Mouse (Mus musculus) left cerebral cortex, postnatal 4 days (tissue): ENCODE results near the gene Rasl12. TPM values are rescaled to one million over a fixed set of nuclear protein-coding genes. Genes with fewer than 3 reads are reported as not detected.

Experiments
- DNase-seq: peaks from one replicate; pipeline ENCODE4 v3.0.0-alpha.2; 2022
- intact Hi-C: fragments of 180-260 bp; cut with DNase I; formaldehyde crosslinking; loops from one replicate; pipeline ENCODE4 v1.15.1; 2025
- total RNA-seq, 2 experiments: library from RNA; stranded (reverse); gene quantifications; 2 replicates each; pipeline ENCODE4 v1.2.3; 2021

The Rasl12 gene
- total RNA-seq, 2 experiments from 2014 or later = 4.3 to 4.4 TPM

GRCm38 (mm10) chr9:65434140-65434539 is 35.8 kb downstream of the Rasl12 start:
- DNase-seq = peak; percentile 60
- intact Hi-C loops = loop anchor here (10.0 kb wide), 1 partner anchor 59 kb away; no protein-coding TSS in a partner anchor

DNA sequence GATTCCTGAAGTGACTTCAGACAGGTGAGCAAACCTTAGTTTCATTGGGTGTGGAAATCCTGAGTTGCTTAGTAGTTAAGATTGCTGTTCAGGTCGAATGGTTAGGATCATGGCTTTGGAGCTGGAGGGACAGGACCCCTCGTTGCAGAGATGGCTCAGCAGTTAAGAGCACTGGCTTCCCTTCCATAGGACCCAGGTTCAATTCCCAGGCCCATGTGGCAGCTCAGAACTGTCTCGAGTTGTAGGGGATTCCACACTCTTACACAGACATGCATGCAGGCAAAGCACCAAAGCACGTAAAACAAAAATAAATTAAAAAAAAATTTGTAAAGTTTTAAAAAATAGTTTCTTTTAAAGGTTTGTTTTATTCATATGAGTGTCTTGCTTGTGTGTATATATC is 36.9 kb downstream of the Rasl12 start:
- intact Hi-C loops = loop anchor here (10.0 kb wide), 1 partner anchor 60 kb away; no protein-coding TSS in a partner anchor

GRCm38 (mm10) chr9:65435671-65436301 is 37.5 kb downstream of the Rasl12 start, which contains the start of gene Mtfmt:
Gene Mtfmt (plus strand): TSS chr9:65435782.
- DNase-seq = peak; percentile 96
- intact Hi-C loops = loop anchor here (10.0 kb wide), 1 partner anchor 61 kb away; no protein-coding TSS in a partner anchor

More for the DNA sequence above, 36.9 kb downstream of the Rasl12 start:
- no peak for DNase-seq

DNA sequence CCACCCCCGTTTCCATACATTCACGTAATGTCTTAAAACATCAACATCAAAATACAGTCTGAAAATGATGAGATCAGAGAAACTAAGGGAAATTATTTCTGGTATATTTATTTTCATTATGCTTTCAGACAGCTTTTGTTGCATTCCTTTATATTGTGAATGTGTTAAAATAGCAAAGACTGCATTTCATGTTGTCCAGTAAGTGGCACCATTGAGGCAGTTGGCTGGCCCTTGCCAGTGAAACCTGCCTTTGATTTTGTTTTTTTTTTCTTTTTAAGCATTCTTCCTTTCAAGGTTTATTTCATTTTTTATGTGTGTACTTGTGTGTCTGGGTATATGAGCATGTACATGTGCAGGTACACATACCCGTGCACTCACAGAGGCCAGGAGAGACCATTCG is 46.4 kb downstream of the Rasl12 start:
- DNase-seq = no peak
- intact Hi-C loops = no loop called here

DNA sequence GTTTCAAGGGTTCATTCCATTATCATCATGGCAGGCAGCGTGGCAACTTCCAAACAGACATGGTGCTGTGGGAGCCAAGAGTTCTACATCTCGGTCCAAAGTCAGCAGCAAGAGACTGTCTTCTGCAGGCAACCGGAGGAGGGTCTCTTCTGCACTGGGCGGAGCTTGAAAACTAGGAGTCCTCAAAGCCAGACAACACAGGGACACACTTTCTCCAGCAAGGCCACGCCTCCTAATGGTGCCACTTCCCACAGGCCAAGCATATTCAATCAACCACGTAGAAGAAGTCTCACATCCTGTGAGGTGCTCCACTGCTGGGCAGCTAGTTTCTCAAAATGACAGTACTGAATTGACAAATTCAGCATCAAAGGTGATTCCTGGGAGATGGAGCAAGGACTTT is 49.6 kb downstream of the Rasl12 start:
- intact Hi-C loops = no loop called here
- DNase-seq = no peak

GRCm38 (mm10) chr9:65458975-65459374 is 60.7 kb downstream of the Rasl12 start:
- no peak for DNase-seq
- intact Hi-C loops = no loop called here

DNA sequence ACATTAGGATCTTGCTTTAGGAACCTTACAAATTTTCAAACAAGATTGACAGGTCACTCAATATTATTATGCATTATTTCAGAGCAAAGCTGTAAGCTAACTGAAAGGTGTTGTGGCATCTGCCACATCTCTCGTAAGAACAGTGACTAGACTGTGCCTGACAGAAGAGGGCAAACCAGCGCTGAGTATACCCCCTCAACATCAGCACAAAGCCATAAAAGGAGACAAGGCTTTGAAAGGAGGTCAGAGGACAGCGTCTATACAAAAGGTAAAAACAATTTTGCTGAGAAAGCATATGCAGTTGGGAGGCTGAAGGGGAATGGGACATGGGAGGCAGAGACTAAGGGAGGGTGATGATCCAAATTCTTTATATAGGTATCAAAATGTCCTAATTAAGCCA is 61.9 kb downstream of the Rasl12 start:
- intact Hi-C loops = no loop called here
- DNase-seq = no peak

GRCm38 (mm10) chr9:65460732-65461442 is 62.6 kb downstream of the Rasl12 start, which contains the start of gene Spg21:
Gene Spg21 (plus strand): TSS chr9:65460947.
- peak; percentile 97 for DNase-seq

DNA sequence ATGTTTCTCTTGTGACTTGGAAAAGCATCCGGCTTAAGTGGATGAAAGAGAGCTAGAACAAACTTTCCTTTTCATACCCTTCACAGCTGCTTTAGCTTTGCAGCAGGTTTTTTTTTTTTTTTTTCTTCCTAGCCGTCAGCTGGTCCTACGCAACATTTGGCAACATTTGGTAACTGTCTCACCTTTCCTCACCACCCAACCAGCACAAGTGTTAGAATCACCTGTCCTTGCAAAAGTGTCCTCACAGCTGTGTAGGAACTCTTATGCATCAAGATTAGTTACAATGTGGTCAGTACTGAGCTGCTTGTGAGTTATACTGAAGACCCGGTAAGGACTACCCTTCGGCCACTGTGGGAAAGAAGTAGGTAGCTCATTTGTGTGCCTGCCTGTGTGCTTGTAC is 64.2 kb downstream of the Rasl12 start:
- intact Hi-C loops = no loop called here
- no peak for DNase-seq

More at GRCm38 (mm10) chr9:65460732-65461442, 62.6 kb downstream of the Rasl12 start, which contains the start of gene Spg21:
- intact Hi-C loops = no loop called here

GRCm38 (mm10) chr9:65464161-65464560 is 65.9 kb downstream of the Rasl12 start:
- peak; percentile 21 for DNase-seq
- intact Hi-C loops = no loop called here

Other genes starting within 250 kb of the Rasl12 start
- 1 to 10 TPM; 5.8 to 6.9 TPM for gene Parp16, start 203.2 kb upstream of the Rasl12 start, total RNA-seq
- not detected for gene Cilp, start 133.3 kb upstream of the Rasl12 start, total RNA-seq
- 10 to 100 TPM; 26.0 to 27.4 TPM for gene Clpx, start 104.2 kb upstream of the Rasl12 start, total RNA-seq
- gene Pdcd7, start 52.4 kb upstream of the Rasl12 start, total RNA-seq = 10 to 100 TPM; 24.6 to 24.7 TPM
- gene Ubap1l, start 37.5 kb upstream of the Rasl12 start, total RNA-seq = 1 to 10 TPM; 4.2 to 5.3 TPM
- gene Kbtbd13, start 6.9 kb upstream of the Rasl12 start, total RNA-seq = under 1 TPM; 0.18 to 0.36 TPM
- gene Slc51b, start 24.4 kb downstream of the Rasl12 start, total RNA-seq = not detected
- 10 to 100 TPM; 22.7 to 23.1 TPM for gene Mtfmt, start 37.3 kb downstream of the Rasl12 start, total RNA-seq
- 10 to 100 TPM; 49.8 to 51.5 TPM for gene Spg21, start 62.4 kb downstream of the Rasl12 start, total RNA-seq
- gene Ankdd1a, start 121.7 kb downstream of the Rasl12 start, total RNA-seq = 1 to 10 TPM; 1.3 to 2.1 TPM
- gene Plekho2, start 181.5 kb downstream of the Rasl12 start, total RNA-seq = 1 to 10 TPM; 6.1 to 7.0 TPM
- gene Pif1, start 188.7 kb downstream of the Rasl12 start, total RNA-seq = 1 to 10 TPM; 1.7 to 1.9 TPM
- gene Rbpms2, start 231.1 kb downstream of the Rasl12 start, total RNA-seq = 1 to 10 TPM; 1.8 to 2.4 TPM